Mouse (Mus musculus) NIH3T3 (cell line): ENCODE measurements around the gene Dip2b.
A peak's percentile ranks its signal among the peaks of the same experiment; 100 is the strongest.

Experiments
- DNase-seq: peaks from one replicate; pipeline ENCODE4 v3.0.0-alpha.2; 2012; ENCODE audit warnings: low read depth

Dip2b gene

DNA sequence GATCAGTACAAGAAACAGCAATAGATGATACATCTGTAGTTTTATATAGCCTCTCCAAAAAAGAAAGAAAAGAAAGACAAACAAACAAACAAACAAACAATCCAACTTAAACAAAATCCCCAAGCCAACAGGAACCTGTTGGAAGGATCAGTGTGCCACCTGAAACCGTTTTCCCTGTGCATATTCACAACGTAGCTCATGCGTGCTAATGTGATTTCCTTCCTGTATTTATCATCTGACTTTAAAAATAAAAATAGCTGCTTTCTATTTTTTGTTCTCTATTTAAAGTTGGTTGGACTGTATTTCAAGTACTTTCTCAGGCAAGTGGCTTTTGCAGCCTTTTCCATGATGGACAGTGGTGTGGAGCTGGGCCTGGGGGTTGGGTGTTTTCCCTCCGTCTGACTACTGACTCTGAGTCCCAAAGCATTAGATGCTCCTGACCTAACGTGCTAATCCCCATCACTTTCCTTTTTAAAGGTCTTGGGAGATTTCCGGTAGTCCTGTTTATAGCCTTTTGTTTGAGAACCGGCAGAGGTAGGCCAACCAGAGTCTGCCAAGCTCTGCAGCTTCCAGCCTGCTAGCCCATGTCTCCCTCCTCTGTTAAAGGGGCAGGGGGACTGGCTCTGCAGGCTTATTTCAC is 90.8 kb downstream of the Dip2b start:
- no peak for DNase-seq

DNA sequence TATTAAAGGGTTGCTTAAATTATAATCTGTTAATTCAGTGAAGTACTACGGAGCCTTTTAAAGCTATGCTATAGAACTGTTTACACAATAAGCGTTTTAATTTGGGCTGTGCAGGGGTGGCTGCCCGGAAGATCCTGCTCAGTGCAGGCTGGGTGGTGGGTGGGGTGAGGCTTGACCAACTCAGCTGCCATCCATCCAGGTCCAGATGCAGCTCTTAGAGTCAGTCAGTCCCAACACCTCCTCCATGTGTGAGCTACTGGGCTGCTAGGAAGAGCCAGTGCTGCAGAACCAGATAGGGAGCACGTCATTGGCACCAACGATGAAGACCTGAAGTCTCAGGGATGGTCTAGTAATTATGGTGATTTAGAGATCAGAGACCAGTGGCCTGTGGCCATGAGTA is 101.2 kb downstream of the Dip2b start:
- DNase-seq: no peak

DNA sequence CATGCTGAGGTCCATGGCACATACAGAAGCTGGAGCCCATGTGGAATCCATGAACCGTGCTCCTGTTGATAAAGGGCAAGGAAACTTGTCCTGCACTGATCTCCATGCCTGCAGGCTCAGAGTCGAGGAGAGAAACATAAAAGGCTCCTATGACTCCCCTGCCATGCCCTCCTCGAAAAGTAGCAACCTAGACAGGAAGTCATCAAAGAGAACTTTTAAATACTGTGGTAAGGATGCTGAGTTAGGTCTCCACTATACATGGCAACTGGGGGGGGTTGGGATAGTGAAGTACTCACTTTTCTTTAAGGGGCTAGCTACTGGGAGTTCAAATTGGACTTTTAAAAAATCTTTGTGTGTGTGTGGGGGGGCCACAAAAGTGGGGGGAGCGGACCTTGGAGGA is 102.0 kb downstream of the Dip2b start:
- DNase-seq: no peak

DNA sequence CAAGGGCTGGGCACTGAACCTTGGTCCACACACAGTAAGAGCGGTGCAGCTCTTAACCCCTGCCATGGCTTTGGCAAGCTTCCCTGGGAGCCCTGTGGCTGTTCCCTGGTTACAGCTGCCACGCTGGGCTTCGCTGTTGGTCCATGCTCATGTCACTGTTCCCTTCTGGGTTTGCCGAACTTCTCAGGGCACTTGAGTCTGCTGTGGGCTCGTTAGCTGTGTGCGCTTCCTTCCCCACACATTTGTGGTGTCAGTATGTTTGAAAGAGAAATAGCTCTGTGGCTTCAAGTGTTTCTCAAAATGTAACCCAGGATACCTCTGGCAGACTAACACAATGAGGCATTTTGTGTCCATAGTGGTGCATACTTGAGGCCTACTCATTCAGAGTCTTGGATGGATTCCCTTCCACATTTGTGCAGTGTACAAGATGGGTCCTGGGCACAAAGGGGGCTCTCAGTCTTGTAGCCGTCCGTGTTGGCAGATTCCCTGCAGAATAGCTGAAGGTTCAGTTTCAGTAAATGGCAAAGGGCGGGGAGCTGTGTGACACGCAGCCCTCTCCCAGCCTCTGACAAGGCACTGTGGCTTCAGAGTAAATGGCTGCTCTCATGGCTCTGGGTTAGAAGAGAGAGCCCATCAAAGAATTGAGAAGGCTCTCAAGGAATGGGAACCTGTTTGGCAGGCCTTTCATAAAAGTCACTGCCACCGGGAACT is 104.8 kb downstream of the Dip2b start:
- DNase-seq: peak; percentile 17

DNA sequence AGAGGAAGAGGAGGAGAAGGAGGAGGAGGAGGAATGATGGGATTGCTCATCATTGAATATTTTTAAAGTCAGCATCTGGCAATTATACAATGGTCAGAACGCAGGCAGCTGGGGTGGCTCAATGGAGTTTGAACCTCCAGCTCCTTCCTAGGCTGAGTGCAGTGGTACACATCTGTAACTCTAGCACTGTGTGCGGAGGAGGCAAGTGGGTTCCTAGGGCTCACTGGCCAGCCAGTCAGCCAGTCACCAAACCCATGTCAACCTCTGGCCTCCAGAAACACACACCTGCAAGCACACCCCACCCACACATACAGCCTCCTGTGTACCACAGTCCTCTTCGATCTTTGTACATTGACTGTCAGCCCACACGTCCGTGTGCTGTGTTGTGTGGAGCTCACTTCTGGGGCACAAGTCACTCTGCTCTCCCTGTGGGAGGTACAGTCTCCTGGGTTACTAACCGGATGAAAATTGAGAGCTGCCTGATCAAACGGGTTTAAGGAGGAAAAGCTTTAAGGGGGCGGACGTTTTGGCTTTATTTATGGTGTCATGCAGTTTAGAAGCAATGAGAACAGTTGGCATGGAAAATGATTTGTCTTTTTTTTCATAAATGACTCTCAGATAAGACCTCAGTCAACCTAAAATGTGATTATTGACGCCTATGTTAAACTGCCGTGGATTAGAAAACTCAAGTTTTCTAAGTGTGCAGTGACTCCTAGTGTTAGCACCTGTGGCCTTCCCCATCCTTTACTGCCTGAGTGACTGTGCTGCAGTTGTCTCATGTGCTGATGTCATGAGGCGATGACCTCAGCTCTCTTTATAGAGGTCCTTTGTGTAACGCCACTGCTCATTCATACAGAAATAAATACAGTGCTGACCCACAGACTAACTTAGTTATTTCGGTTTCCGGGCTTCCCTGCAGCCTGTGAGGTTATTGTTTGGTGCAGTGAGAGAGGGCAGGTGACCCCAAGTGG is 106.7 kb downstream of the Dip2b start:
- DNase-seq: peak; percentile 47

DNA sequence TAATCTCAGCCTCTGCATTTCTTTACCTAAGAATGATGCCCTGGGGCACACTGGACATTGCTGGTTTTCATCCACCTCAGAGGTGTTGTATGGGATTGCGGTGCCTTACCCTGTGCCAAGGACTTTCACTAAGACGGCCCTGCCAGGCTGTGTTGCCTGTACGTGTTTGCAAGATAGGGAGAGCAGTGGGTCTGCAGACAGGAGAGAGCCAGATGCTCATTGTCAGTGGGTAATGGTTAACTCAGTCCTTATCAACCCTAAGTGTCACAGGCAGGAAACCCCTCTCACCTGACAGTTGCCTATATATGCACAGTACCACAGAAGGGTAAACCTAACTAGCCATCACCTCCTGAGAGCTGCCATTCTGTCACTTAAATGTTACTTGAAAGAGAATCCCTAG is 107.5 kb downstream of the Dip2b start:
- DNase-seq: no peak

DNA sequence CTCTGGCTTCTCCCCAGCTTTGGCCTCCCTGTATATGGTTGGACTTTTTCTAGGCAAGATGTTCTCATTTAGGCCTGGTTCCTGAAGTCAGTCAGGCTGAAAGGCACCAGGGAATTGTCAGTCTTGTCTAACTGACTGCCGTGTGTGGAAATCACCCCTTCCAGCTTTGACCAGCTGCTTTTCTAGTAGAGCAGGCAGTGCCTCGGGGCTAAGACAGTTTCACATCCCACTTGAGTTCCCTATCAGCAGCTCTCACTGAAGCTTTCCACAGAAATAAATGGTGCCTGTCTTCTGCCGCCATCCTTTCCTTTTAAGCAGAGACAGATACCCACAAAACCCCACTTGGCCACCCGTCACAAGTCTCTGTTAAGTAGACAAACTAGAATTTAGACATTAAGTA is 112.1 kb downstream of the Dip2b start:
- DNase-seq: no peak

DNA sequence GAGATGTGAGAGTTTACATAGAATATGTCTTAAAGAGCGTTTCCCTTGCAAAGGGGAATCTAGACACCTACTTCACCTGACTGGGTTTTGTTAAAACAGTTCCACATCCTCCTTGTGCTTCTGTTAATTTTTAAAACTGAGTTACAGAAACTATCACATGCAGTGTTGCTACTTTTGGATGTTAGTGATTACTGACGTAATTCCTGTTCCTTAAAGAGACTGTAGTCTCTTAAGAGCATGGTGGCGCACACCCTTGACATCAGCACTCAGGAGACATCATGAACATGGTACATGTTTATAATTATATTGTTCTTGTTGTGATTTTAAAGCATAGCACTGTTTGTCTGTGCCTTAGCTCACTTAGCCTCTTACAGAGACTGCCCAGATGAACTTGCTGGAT is 113.9 kb downstream of the Dip2b start:
- no peak for DNase-seq

DNA sequence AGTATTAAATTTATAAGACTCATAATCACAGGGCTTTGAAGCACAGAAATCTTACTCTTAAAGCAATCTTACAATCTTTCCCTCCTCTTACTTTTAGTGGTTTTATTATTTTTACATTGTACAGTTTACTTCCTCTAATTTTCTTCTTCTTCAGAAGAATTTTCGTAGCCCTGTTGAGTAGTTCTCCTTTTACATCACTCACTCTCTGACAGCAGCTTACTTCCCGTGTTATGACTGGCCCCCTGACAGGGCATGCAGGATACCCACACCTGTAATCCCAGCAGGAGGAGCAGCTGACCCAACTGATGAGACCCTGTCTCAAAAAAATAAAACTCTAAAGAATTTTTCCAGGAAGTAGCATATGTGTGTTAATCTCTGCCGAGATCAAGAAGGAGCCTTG is 114.6 kb downstream of the Dip2b start:
- DNase-seq: no peak

DNA sequence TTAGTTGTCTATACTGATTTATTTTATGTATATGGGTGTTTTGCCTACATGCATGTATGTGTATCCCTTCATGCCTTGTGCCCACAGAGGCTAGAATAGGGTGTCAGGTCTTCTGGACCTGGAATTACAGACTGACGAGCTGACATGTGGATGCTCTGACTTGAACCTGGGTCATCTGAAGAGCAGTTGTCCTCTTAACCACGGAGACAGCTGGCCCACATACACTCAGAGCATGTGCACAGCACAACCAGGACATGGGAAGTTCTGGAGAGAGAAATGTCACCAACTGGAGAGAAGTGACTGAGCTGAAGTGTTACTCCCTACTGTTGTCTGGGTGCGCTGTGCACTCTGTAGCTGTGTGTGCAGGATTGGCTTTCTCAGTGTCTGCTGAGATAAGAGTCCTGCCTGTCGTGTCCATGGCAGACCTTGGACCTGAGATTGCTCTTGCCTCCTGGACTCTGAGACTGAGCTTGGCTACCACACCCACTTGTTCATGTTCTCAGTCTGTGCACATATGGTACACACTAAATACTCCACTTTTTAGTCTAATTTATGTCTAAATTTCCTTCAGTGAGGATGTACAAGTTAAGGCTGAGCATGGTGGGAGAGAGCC is 117.7 kb downstream of the Dip2b start:
- DNase-seq: no peak

DNA sequence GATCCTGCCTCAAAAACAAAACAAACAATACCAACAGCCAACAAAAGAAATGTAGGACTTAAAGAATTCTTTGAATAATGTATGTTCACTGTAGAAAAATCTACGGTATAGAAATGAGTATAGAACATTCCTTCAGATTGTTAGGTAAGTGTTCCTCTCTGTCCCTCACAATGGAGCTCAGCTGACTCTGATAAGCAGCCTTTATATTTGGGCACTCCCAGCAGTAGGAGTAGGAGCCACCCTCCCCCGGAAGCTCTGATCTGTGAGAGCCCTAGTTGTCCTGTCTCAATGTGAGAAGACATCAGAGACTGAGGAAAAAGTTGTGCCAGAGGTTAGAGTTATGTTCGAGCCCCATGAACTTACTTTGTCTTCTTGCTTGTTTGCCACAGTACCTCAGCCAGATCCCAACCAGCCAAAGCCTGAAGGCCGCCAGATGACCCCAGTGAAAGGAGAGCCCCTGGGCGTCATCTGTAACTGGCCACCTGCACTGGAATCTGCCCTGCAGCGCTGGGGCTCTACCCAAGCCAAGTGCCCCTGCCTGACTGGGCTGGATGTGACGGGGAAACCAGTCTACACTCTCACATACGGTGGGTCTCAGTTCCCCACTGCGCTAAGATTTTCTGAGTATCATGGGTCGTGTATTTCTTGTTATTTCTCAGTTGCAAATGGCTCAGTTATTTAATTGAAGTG is 118.5 kb downstream of the Dip2b start:
- no peak for DNase-seq

DNA sequence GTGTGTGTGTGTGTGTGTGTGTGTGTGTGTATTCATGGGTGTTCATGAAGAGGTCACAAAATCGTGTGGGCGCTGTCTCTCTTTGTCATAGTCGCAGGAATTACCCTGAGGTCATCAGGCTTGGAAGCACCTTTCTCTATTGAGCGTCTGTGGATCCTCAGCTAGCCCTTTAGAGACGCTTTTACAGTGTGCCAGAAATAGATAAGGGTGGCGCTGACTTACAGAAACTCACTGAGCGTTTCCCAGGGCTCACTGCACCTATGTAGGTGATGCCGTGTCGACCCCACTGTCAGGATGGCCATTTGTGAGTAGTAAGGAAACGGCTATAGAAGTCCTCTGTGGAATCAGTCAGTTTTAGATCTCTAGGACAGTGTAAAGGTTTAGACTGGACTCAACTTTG is 120.5 kb downstream of the Dip2b start:
- no peak for DNase-seq

DNA sequence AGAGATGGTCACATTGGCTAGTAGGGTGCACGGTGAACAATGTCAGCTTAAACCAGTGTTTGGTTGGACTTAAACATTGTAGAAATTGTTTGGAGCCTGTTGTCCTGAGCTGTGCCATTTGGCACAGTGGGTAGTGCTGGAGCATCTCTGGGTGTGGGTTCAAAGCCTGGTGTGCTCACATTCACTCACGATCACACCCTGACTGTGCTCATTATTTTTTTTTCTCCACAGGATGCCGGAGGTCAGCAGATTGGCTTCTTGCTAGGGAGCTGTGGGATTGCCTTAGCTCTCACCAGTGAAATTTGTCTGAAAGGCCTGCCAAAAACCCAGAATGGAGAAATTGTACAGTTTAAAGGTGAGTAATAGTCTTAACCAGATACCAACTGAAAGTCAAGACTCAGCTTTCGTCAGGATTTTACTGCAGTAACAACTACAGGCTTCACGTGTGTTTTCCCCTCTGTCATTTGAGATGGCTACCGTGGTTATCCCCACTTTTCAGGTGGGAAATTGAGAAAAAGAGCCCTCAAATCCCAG is 123.3 kb downstream of the Dip2b start:
- peak; percentile 23 for DNase-seq

DNA sequence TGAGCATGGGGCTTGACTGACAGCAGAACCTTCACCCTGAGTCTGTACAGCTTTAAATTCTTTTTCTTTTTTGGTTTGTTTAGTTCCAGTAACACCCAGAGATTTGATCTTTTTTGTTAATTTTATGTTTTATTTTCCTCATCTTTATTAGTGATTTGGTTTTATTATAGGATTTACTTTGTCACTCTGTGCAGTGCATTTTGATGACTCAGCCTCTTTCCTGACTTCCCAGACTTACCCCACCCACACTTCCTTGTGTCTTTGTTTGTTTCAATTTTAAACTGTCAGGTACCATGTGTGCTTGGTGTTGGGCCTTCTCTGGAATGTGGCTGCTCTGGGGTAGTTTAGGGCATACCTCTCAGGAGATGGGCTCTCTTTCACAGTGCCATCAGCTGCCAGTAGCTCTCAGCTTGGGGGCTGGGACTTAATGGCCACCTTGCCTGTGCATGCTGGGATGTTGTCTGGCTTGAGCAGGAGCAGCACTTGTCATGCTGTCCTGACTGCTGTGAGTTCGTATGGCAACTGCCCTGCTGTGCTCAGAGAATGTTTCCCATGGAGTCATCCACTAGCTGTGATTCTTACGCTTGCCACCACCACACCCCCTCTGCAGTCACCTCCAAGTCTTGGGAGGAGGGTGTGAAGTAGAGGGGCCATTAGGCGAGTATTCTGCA is 125.1 kb downstream of the Dip2b start:
- no peak for DNase-seq

DNA sequence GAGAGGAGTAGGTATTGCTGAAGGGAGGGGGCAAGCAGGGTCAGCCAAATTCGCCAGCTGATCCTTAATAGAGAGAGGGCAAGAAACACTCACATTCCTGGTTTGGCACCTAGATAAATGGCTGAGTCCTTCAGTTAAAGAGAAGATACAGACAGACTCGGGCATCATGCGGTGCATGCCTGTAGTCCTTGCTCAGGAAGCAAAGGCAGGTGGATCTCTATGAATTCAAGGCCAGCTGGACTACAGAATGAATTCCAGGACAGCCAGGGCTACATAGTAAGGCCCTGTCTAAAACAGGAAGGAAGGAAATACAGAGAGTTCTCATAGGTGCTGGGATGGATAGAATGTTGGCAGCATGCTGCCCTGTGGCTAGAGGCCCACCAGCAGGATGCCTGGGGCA is 128.0 kb downstream of the Dip2b start:
- DNase-seq: no peak

DNA sequence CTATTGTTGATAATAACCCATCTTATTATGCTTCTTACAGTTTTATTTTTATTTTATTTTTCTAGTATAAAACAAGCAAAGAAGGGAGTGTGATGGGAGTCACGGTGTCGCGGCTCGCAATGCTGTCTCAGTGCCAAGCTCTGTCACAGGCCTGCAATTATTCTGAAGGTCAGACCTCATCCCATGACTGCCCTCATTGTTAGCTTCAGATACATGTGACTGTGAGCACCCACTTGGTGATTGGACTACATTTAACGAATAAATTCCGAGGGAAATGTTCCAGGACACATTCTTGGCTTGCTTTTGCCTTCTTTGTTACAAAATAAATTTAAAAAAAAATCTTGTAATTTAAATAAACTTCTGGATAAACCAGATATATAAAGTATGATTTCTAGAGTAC is 129.3 kb downstream of the Dip2b start:
- peak; percentile 88 for DNase-seq

DNA sequence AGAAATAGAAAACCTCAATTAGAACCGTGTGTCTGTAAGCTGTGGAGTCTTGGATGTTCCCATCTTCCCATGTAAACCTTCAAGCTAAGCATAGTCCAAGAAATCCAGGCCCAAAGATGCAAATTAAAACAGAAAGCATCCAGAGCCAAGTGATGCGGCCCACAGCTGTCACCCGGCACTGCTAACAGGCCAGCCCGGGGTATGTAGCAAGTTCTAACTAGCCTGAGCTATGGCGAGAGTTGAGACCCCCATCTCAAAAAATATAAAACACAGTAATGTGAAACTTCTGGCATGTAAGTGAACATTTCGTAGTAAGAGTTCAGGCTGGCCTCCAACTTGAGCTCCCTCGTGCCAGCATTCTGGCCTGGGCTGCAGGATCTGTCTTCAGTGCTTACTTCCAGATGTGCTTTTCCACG is 129.7 kb downstream of the Dip2b start:
- DNase-seq: peak; percentile 85

DNA sequence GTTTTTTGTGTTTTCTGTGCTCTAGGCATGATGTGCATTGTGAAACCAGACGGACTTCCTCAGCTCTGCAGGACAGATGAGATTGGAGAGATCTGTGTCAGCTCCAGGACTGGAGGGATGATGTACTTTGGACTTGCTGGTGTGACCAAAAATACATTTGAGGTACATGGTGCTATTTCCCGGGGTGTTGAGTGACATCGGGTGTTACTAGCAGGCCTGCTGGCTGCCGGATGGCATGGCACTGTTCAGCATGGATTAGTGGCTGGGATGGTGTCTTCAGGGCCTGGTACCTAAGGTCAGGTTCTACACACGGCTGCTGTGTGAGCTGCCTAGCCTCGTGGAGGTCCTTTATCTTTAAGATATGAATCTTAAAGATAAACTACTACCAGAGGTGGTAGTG is 136.7 kb downstream of the Dip2b start:
- DNase-seq: no peak

DNA sequence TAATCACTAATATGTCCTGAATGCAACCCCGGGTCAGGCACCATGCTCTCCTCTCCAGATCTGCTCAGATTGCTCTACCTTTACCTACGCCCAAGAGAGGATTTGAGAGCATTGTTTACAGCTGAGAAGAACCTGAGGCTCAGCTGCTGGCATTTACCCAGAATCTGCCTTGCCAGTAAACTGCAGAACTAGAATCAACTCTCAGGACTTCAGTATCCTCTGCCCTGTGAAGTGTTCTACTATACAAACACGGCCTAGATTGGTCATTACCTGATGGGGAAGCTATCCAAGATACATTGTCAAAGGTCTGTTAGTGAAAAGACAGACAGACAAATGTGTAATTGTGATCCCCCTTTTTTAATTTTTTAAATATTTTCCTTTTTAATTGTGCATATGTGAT is 138.7 kb downstream of the Dip2b start:
- DNase-seq: no peak

DNA sequence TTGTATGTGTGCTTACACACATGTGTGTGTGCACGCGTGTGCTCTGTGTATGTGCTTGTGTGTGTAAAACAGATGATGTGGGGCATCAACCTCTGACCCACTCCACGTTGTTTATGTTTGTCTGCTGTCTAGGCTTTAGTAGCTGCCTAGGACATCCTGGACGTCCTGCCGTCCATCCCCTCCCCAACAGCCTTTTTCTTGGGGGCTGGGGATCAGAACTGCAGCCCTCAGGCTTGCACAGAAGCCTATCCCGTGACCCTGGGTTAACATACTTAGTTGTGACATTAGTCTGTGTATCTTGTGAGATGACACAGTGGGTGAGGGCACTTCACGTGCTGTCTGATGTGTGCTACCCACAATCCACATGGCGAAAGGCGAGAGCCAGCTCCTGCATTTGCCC is 139.1 kb downstream of the Dip2b start:
- DNase-seq: no peak

DNA sequence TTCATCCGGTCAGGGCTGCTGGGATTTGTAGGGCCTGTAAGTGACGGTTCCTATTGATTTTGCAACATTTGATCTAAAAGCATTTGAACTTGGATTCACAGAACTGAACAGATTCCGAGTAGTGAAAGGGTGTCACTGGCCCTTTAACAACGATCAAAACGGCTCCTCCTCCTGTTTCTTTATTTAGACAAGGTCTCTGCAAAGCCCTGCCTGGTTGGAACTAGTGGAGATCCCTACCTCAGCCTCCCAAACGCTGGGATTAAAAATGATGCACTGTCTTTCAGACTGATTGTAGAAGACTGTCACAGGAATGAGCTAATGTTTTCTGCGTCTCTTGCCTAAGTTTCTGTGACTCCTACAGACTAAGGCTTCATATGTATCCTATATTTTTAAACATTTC is 140.0 kb downstream of the Dip2b start:
- DNase-seq: no peak
